Mouse (Mus musculus): ENCODE results near the gene Fa2h.

DNA sequence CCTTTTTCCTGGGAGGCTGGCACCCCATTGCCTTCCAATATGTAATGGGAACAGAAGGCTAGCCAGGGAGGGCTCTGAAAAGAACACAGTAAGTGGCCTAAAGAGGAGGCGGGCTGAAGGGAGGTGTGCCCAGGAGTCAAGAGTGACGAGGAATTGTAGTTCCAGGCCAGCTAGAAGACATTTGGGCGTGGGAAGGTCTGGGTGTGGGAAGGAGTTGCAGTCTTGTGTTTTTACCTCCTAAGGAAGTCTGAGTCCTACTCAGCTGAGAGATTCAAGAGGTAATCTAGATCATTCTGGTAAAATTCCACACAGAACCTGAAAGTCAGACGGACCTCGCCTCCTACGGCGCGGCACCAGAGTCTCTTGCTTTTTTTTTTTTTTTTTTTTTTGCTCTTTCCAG is 30.1 kb downstream of the Fa2h start:
- TF ChIP-seq CTCF (IDR thresholded peaks at IDR 0.05; ENCODE audit: low read depth, low read length) (no peak), POLR2A (IDR thresholded peaks at IDR 0.05; ENCODE audit: insufficient read depth, low read length) (no peak)
